Mouse (Mus musculus) hindbrain, postnatal 0 days (tissue): ENCODE data around the gene Vmn2r13. TPM values are rescaled to one million over a fixed set of nuclear protein-coding genes. Genes with fewer than 3 reads are reported as not detected.
"Not testable (repeated sequence)": the region's sequence is repeated elsewhere in the genome, so short reads cannot be mapped to it uniquely, and the experiment has no call there.

Experiments
- ATAC-seq: fragments of 200-750 bp; cut with Nextera tagmentation; 2 replicates; pipeline ENCODE4 v1.8.0; 2017; ENCODE audit warnings: mild to moderate bottlenecking, moderate TSS enrichment, moderate library complexity
- DNase-seq: peaks from one replicate; pipeline ENCODE4 v3.0.0-alpha.2; 2015; ENCODE audit warnings: low spot score
- H3K27ac ChIP-seq: fragments of 300-500 bp; sonication (generic); 2 replicates; pipeline ENCODE4 v1.5.1; 2014; ENCODE audit warnings: mild to moderate bottlenecking
- H3K27me3 ChIP-seq: fragments of 300-500 bp; sonication (generic); 2 replicates; pipeline ENCODE4 v1.6.1; 2014; ENCODE audit warnings: low read length, mixed read lengths; ENCODE audit not compliant: insufficient read depth
- H3K36me3 ChIP-seq: fragments of 300-500 bp; sonication (generic); 2 replicates; pipeline ENCODE4 v1.6.1; 2014; ENCODE audit warnings: low read length, mixed read lengths; ENCODE audit not compliant: insufficient read depth
- H3K4me1 ChIP-seq: fragments of 300-500 bp; sonication (generic); 2 replicates; pipeline ENCODE4 v1.6.1; 2014; ENCODE audit warnings: antibody characterized with exemption, low read length, mixed read lengths; ENCODE audit not compliant: insufficient read depth
- H3K4me2 ChIP-seq: fragments of 300-500 bp; sonication (generic); 2 replicates; pipeline ENCODE4 v1.6.1; 2014; ENCODE audit warnings: low read depth, mild to moderate bottlenecking, low read length, moderate library complexity, mixed read lengths
- H3K4me3 ChIP-seq: fragments of 300-500 bp; sonication (generic); 2 replicates; pipeline ENCODE4 v1.5.1; 2014; ENCODE audit warnings: low read length
- H3K9ac ChIP-seq: fragments of 300-500 bp; sonication (generic); replicated peaks from 2 replicates; pipeline ENCODE4 v1.6.1; 2014; ENCODE audit warnings: mild to moderate bottlenecking, low read length, moderate library complexity, mixed read lengths
- H3K9me3 ChIP-seq: fragments of 300-500 bp; sonication (generic); 2 replicates; pipeline ENCODE4 v1.6.1; 2016; ENCODE audit warnings: low read length, mixed read lengths
- CTCF ChIP-seq: IDR thresholded peaks from 2 replicates; pipeline ENCODE4 v1.5.1; 2016; ENCODE audit warnings: antibody characterized with exemption, control low read depth, low read depth
- WGBS: fragments of 180-500 bp; shearing (Covaris S2); extraction: QIAGEN DNeasy Blood & Tissue Kit; methylation state at CpG from one replicate; pipeline ENCODE4 v1.1.7; 2014; 5-methylcytosine and 5-hydroxymethylcytosine counted together
- polyA plus RNA-seq: library from polyadenylated mRNA; unstranded; fragments of >200 nt; fragmentation: Nextera tagmentation; extraction: Ambion mirVana; gene quantifications from 2 replicates; pipeline ENCODE4 v1.2.1, GENCODE M21; 2015
- total RNA-seq: library from RNA; depleted of rRNA; stranded (reverse); fragments of >200 nt; gene quantifications from 2 replicates; pipeline ENCODE4 v1.2.3, GENCODE M21; 2014; rRNA removed

Gene Vmn2r13
- total RNA-seq (not detected in 2 replicates), polyA plus RNA-seq (not detected in 2 replicates)

GRCm38 (mm10) chr5:109192099-109192498 lies at the start of gene Vmn2r13:
TSS of gene Vmn2r13 (minus strand) at chr5:109192199.
- DNase-seq, ATAC-seq, H3K27ac ChIP-seq, H3K36me3 ChIP-seq, H3K27me3 ChIP-seq, H3K9me3 ChIP-seq, H3K4me2 ChIP-seq, H3K4me3 ChIP-seq, H3K9ac ChIP-seq, H3K4me1 ChIP-seq: not testable (repeated sequence)
- WGBS: 57% methylated on average over 2 of the region's 2 CpGs

GRCm38 (mm10) chr5:109224608-109225007 lies 32.6 kb upstream of the Vmn2r13 start, which contains the start of gene Vmn2r14:
TSS of gene Vmn2r14 (minus strand) at chr5:109224708.
- no peak within 1 kb of the TSS for H3K4me3 ChIP-seq
- no peak for ATAC-seq
- H3K4me2 ChIP-seq: no peak within 1 kb of the TSS
- 64% methylated on average over 3 of the region's 3 CpGs for WGBS
- no peaks in the 10 kb centered on the region for H3K4me1 ChIP-seq
- no peak within 1 kb of the TSS for H3K9ac ChIP-seq
- H3K27ac ChIP-seq: no peak within 1 kb of the TSS
- 0 out of 2 replicates have a peak, but pooled peaks cover 3% of the 10 kb centered on the region for H3K9me3 ChIP-seq
- H3K36me3 ChIP-seq: no peaks in the 10 kb centered on the region
- no peaks in the 10 kb centered on the region for H3K27me3 ChIP-seq
- DNase-seq: no peak
- no peak for TF ChIP-seq CTCF

- not testable (repeated sequence) for H3K4me3 ChIP-seq, H3K4me1 ChIP-seq, H3K36me3 ChIP-seq, DNase-seq, H3K9me3 ChIP-seq, H3K9ac ChIP-seq, H3K27me3 ChIP-seq, H3K27ac ChIP-seq, H3K4me2 ChIP-seq, ATAC-seq
- WGBS: 91% methylated on average over 4 of the region's 4 CpGs
Measured at GRCm38 (mm10) chr5:109166851-109167250, 25.1 kb downstream of the Vmn2r13 start.

GRCm38 (mm10) chr5:109160121-109160520 lies 31.9 kb downstream of the Vmn2r13 start:
- no peak for DNase-seq
- no peak overlapping the region for H3K9ac ChIP-seq
- no peak for ATAC-seq
- no peak for TF ChIP-seq CTCF
- peaks cover 4% of the 10 kb centered on the region; the same call in 1 of the 2 replicates for H3K9me3 ChIP-seq
- WGBS: 90% methylated on average over 5 of the region's 5 CpGs
- no peak overlapping the region for H3K4me3 ChIP-seq
- H3K27me3 ChIP-seq: no peaks in the 10 kb centered on the region
- H3K27ac ChIP-seq: no peak overlapping the region
- H3K4me2 ChIP-seq: no peak overlapping the region
- no peaks in the 10 kb centered on the region for H3K4me1 ChIP-seq
- H3K36me3 ChIP-seq: no peaks in the 10 kb centered on the region

GRCm38 (mm10) chr5:109159576-109159975 lies 32.4 kb downstream of the Vmn2r13 start:
- not testable (repeated sequence) for H3K27me3 ChIP-seq, H3K9me3 ChIP-seq, ATAC-seq, H3K4me3 ChIP-seq, H3K9ac ChIP-seq, DNase-seq, H3K4me2 ChIP-seq, H3K4me1 ChIP-seq, H3K27ac ChIP-seq, H3K36me3 ChIP-seq
- WGBS: 50% methylated on average over 1 of the region's 1 CpGs

- H3K4me1 ChIP-seq, ATAC-seq, H3K9ac ChIP-seq, H3K9me3 ChIP-seq, H3K4me2 ChIP-seq, H3K27me3 ChIP-seq, DNase-seq, H3K36me3 ChIP-seq, H3K27ac ChIP-seq, H3K4me3 ChIP-seq: not testable (repeated sequence)
- WGBS: 77% methylated on average over 14 of the region's 14 CpGs
Measured at GRCm38 (mm10) chr5:109158488-109159485, 33.2 kb downstream of the Vmn2r13 start.

- ATAC-seq (no peak), DNase-seq (no peak)
Measured at GRCm38 (mm10) chr5:109139546-109139945, 52.5 kb downstream of the Vmn2r13 start.

More at GRCm38 (mm10) chr5:109139546-109139945, 52.5 kb downstream of the Vmn2r13 start:
- 81% methylated on average over 2 of the region's 2 CpGs for WGBS
- no peak for TF ChIP-seq CTCF
- Histone ChIP-seq H3K4me1 (no peaks in the 10 kb centered on the region), H3K9me3 (0 out of 2 replicates have a peak, but pooled peaks cover 11% of the 10 kb centered on the region), H3K27me3 (no peaks in the 10 kb centered on the region), H3K27ac (no peak overlapping the region), H3K36me3 (no peaks in the 10 kb centered on the region), H3K4me2 (no peak overlapping the region), H3K4me3 (no peak overlapping the region), H3K9ac (no peak overlapping the region)
